Comparison of ENCODE assay signal across 11 mouse cellular contexts in genomic region chr7:139827687-139828086, GRCm38 (mm10). TPM values are rescaled to one million over a fixed set of nuclear protein-coding genes. Genes with fewer than 3 reads are reported as not detected.
DNase-seq lines count a peak whose midpoint lies in the region; ATAC-seq and TF ChIP-seq lines count a peak whose summit lies in the region.
"Had no signal": no experiment of that assay in that cellular context is flagged by ENCODE, and none has a peak within 500 bp of the region (broad histone marks: within the 10 kb centered on the region; RNA-seq: fewer than 3 reads in every experiment).

No protein-coding gene starts in this region.

- TF ChIP-seq EP300 in CH12.LX (IDR thresholded peaks at IDR 0.05; ENCODE audit: low read length), result no peak

- WGBS in kidney, embryonic 15.5 days, result 6% methylated on average over 9 of the region's 9 CpGs
- 12% methylated on average over 9 of the region's 9 CpGs for WGBS in embryonic facial prominence, embryonic 10.5 days

- H3K9ac ChIP-seq in kidney, embryonic 15.5 days, result no peak overlapping the region
- H3K9ac ChIP-seq in CH12.LX (ENCODE audit: insufficient read depth, low read depth), result no peak overlapping the region
- H3K9ac ChIP-seq: limb, embryonic 13.5 days; neural tube, embryonic 12.5 days had no signal

- dilution Hi-C loops in CH12.LX (cut with MboI; ENCODE audit: extremely low pct_ligation_motif_present, extremely low pct_unique_long_range_greater_than_20kb, low sequenced_read_pairs), result no loop called here

- no peaks in the 10 kb centered on the region for H3K9me3 ChIP-seq in kidney, embryonic 15.5 days (replicated peaks)
- H3K9me3 ChIP-seq in CH12.LX (replicated peaks; ENCODE audit: low read length), result no peaks in the 10 kb centered on the region
- H3K9me3 ChIP-seq in embryonic facial prominence, embryonic 10.5 days, result no peaks in the 10 kb centered on the region
- H3K9me3 ChIP-seq: limb, embryonic 13.5 days; neural tube, embryonic 12.5 days had no signal

- H3K79me2 ChIP-seq in CH12.LX (replicated peaks; ENCODE audit: control insufficient read depth, extremely low read depth, insufficient read depth, poor library complexity, severe bottlenecking), result no peaks in the 10 kb centered on the region

- H3K27me3 ChIP-seq in kidney, embryonic 15.5 days, result peaks cover 9% of the 10 kb centered on the region
- H3K27me3 ChIP-seq in CH12.LX (replicated peaks), result peaks cover 51% of the 10 kb centered on the region
- H3K27me3 ChIP-seq in embryonic facial prominence, embryonic 10.5 days (replicated peaks; ENCODE audit: low read depth, poor library complexity, severe bottlenecking), result peaks cover 18% of the 10 kb centered on the region

- no peaks in the 10 kb centered on the region for H3K36me3 ChIP-seq in kidney, embryonic 15.5 days
- H3K36me3 ChIP-seq in CH12.LX (replicated peaks in 1 of 2; ENCODE audit: control insufficient read depth in 1 of 2, insufficient read depth in 1 of 2, low read length in 1 of 2), result no peaks in the 10 kb centered on the region
- H3K36me3 ChIP-seq in embryonic facial prominence, embryonic 10.5 days (replicated peaks), result no peaks in the 10 kb centered on the region
- H3K36me3 ChIP-seq: limb, embryonic 13.5 days; neural tube, embryonic 12.5 days had no signal

- no peaks in the 10 kb centered on the region for H3K4me1 ChIP-seq in kidney, embryonic 15.5 days
- H3K4me1 ChIP-seq in CH12.LX (ENCODE audit: control insufficient read depth in 1 of 2, insufficient read depth in 2 of 2), result no peaks in the 10 kb centered on the region
- H3K4me1 ChIP-seq in embryonic facial prominence, embryonic 10.5 days, result peaks cover 11% of the 10 kb centered on the region
- H3K4me1 ChIP-seq: limb, embryonic 13.5 days; neural tube, embryonic 12.5 days had no signal

- H3K4me3 ChIP-seq in kidney, embryonic 15.5 days (replicated peaks), result no peak overlapping the region
- no peak overlapping the region for H3K4me3 ChIP-seq in CH12.LX (replicated peaks in 1 of 3; ENCODE audit: low read depth in 2 of 3, low read length in 2 of 3, poor library complexity in 1 of 3)
- H3K4me3 ChIP-seq in embryonic facial prominence, embryonic 10.5 days, result no peak overlapping the region
- H3K4me3 ChIP-seq: limb, embryonic 13.5 days; neural tube, embryonic 12.5 days had no signal

- H3K27ac ChIP-seq in kidney, embryonic 15.5 days, result no peak overlapping the region
- no peak overlapping the region for H3K27ac ChIP-seq in CH12.LX (ENCODE audit: insufficient read depth, low read depth)
- no peak overlapping the region for H3K27ac ChIP-seq in embryonic facial prominence, embryonic 10.5 days (replicated peaks)
- H3K27ac ChIP-seq: limb, embryonic 13.5 days; neural tube, embryonic 12.5 days had no signal

- in situ Hi-C loops in CH12.LX (cut with MboI; ENCODE audit: low pct_ligation_motif_present, low pct_unique_long_range_greater_than_20kb, low sequenced_read_pairs), result no loop called here

- no peak overlapping the region for H3K4me2 ChIP-seq in kidney, embryonic 15.5 days
- no peak overlapping the region for H3K4me2 ChIP-seq in CH12.LX (ENCODE audit: insufficient read depth, low read depth, poor library complexity, severe bottlenecking)
- H3K4me2 ChIP-seq: limb, embryonic 13.5 days; neural tube, embryonic 12.5 days had no signal

- no peak for TF ChIP-seq POLR2A in CH12.LX (IDR thresholded peaks at IDR 0.05; ENCODE audit: low read depth, low read length)

- ATAC-seq in kidney, embryonic 15.5 days (replicated peaks; ENCODE audit: low FRiP score), result no peak
- no peak for ATAC-seq in activated CD4-positive, CD25-positive, alpha-beta regulatory T cell, adult 4 months

- DNase-seq in kidney, postnatal 10 days, result peak; percentile 66
- DNase-seq in 3T3-L1 (ENCODE audit: low read depth, low spot score) (peak; percentile 34), CH12.LX (ENCODE audit: extremely low read depth) (peak; percentile 12)
- DNase-seq in embryonic facial prominence, embryonic 10.5 days (ENCODE audit: low spot score), result peak; percentile 64
- no peak for DNase-seq in layer of hippocampus, adult 9-11 months
- DNase-seq: cerebellum, adult 11-12 months; gastrocnemius, postnatal 10 days had no signal

- no peak for TF ChIP-seq RAD21 in CH12.LX (IDR thresholded peaks at IDR 0.05; ENCODE audit: low read depth, low read length)

- TF ChIP-seq CTCF in CH12.LX (conservative IDR thresholded peaks at IDR 0.05 in 1 of 2, IDR thresholded peaks at IDR 0.05 in 1 of 2; ENCODE audit: low read depth in 2 of 2, low read length in 2 of 2), result no peak

TF ChIP-seq in CH12.LX, 34 proteins besides CTCF, POLR2A, EP300 and RAD21:
- TF ChIP-seq MXI1 (IDR thresholded peaks at IDR 0.05; ENCODE audit: low read depth, low read length) (peak; percentile 69), USF1 (IDR thresholded peaks at IDR 0.05; ENCODE audit: low read depth, low read length) (no peak), TBP (conservative IDR thresholded peaks at IDR 0.05; ENCODE audit: low read depth, low read length) (no peak), BHLHE40 (IDR thresholded peaks at IDR 0.05; ENCODE audit: low read depth, low read length) (0 out of 2 replicates have a peak, but pooled peaks have one; percentile 21), NELFE (IDR thresholded peaks at IDR 0.05; ENCODE audit: low read depth, low read length) (no peak), ZC3H11A (IDR thresholded peaks at IDR 0.05; ENCODE audit: low read depth, low read length) (no peak)
TF ChIP-seq in CH12.LX: peak in this region for 2.

RNA-seq across cellular contexts. Expression of gene Adgra1, which starts 6.3 kb away (rescaled TPM):
- 0.67 and 2.5 TPM in 2 replicates for polyA plus RNA-seq in kidney, embryonic 15.5 days (2015; fragmentation: Nextera tagmentation; extraction: Ambion mirVana)
- not detected in 2 replicates for total RNA-seq in CH12.LX (2012; rRNA removed)
- not detected in 2 replicates for total RNA-seq in CH12.LX (2014; rRNA removed)
- not detected in 2 replicates for polyA plus RNA-seq in CH12.LX (2012; ENCODE audit: insufficient read length, low read depth)
- 1.00 and 2.5 TPM in 2 replicates for polyA plus RNA-seq in embryonic facial prominence, embryonic 10.5 days (2016; fragmentation: Nextera tagmentation; extraction: Ambion mirVana)
- polyA plus RNA-seq in activated CD4-positive, CD25-positive, alpha-beta regulatory T cell, adult 4 months (2017; shearing (Covaris generic)), result not detected
